Comparison of ENCODE assay signal across 22 mouse cellular contexts in genomic region chr14:103723314-103723713, GRCm38 (mm10).
DNase-seq lines count a peak whose midpoint lies in the region; ATAC-seq and TF ChIP-seq lines count a peak whose summit lies in the region.
"Had no signal": no experiment of that assay in that cellular context is flagged by ENCODE, and none has a peak within 500 bp of the region (broad histone marks: within the 10 kb centered on the region; RNA-seq: fewer than 3 reads in every experiment).

No protein-coding gene starts in this region.

- no peak for ATAC-seq in hindbrain, embryonic 16.5 days
- ATAC-seq in midbrain, embryonic 16.5 days, result no peak
- no peak for ATAC-seq in midbrain, embryonic 11.5 days (ENCODE audit: low FRiP score)
- ATAC-seq in midbrain, postnatal 0 days (ENCODE audit: low FRiP score), result no peak
- ATAC-seq: activated CD4-positive, CD25-positive, alpha-beta regulatory T cell, adult 4 months; CD4-positive, CD25-positive, alpha-beta regulatory T cell, adult 4 months; Patski had no signal

- H3K27ac ChIP-seq in hindbrain, embryonic 10.5 days, result peak overlapping the region; percentile 35
- H3K27ac ChIP-seq in hindbrain, embryonic 16.5 days (ENCODE audit: low read depth, low read length), result no peak overlapping the region
- H3K27ac ChIP-seq in midbrain, embryonic 10.5 days (replicated peaks), result peak overlapping the region; percentile 46; the same call in 1 of the 2 replicates
- H3K27ac ChIP-seq in midbrain, embryonic 16.5 days (ENCODE audit: low read length), result no peak overlapping the region
- H3K27ac ChIP-seq in midbrain, embryonic 11.5 days (ENCODE audit: low read depth, low read length), result no peak overlapping the region
- no peak overlapping the region for H3K27ac ChIP-seq in midbrain, postnatal 0 days (ENCODE audit: low read depth, low read length)

- 72% methylated on average over 9 of the region's 9 CpGs for WGBS in hindbrain, embryonic 10.5 days
- WGBS in hindbrain, embryonic 16.5 days, result 59% methylated on average over 9 of the region's 9 CpGs
- WGBS in midbrain, embryonic 10.5 days, result 77% methylated on average over 9 of the region's 9 CpGs
- WGBS in midbrain, embryonic 16.5 days, result 62% methylated on average over 9 of the region's 9 CpGs
- WGBS in midbrain, embryonic 11.5 days, result 65% methylated on average over 9 of the region's 9 CpGs
- 64% methylated on average over 9 of the region's 9 CpGs for WGBS in midbrain, postnatal 0 days

- H3K4me3 ChIP-seq in hindbrain, embryonic 10.5 days, result no peak overlapping the region
- H3K4me3 ChIP-seq in hindbrain, embryonic 16.5 days (ENCODE audit: low read length), result no peak overlapping the region
- H3K4me3 ChIP-seq in midbrain, embryonic 10.5 days, result no peak overlapping the region
- no peak overlapping the region for H3K4me3 ChIP-seq in midbrain, embryonic 16.5 days (ENCODE audit: low read depth, low read length)
- no peak overlapping the region for H3K4me3 ChIP-seq in midbrain, embryonic 11.5 days (ENCODE audit: low read depth, low read length)
- H3K4me3 ChIP-seq in midbrain, postnatal 0 days (ENCODE audit: low read depth, low read length), result no peak overlapping the region

- no peaks in the 10 kb centered on the region for H3K36me3 ChIP-seq in hindbrain, embryonic 10.5 days
- no peaks in the 10 kb centered on the region for H3K36me3 ChIP-seq in hindbrain, embryonic 16.5 days (ENCODE audit: control insufficient read depth, insufficient read depth, low read length)
- no peaks in the 10 kb centered on the region for H3K36me3 ChIP-seq in midbrain, embryonic 10.5 days
- no peaks in the 10 kb centered on the region for H3K36me3 ChIP-seq in midbrain, embryonic 16.5 days (ENCODE audit: control insufficient read depth, insufficient read depth, low read length)
- H3K36me3 ChIP-seq in midbrain, embryonic 11.5 days (ENCODE audit: control insufficient read depth, insufficient read depth, low read length), result no peaks in the 10 kb centered on the region
- H3K36me3 ChIP-seq in midbrain, postnatal 0 days (ENCODE audit: insufficient read depth, low read length), result no peaks in the 10 kb centered on the region
- H3K36me3 ChIP-seq: G1E had no signal

- TF ChIP-seq CTCF in midbrain, postnatal 0 days (IDR thresholded peaks at IDR 0.05), result no peak

- intact Hi-C loops in heart, postnatal 10 days (cut with DNase I), result loop anchor here (5.0 to 10.0 kb wide), 2 partner anchors 64 to 231 kb away; no protein-coding TSS in a partner anchor

- no peak overlapping the region for H3K4me2 ChIP-seq in hindbrain, embryonic 16.5 days (ENCODE audit: low read length)
- H3K4me2 ChIP-seq in midbrain, embryonic 16.5 days (ENCODE audit: low read length), result no peak overlapping the region
- no peak overlapping the region for H3K4me2 ChIP-seq in midbrain, embryonic 11.5 days
- no peak overlapping the region for H3K4me2 ChIP-seq in midbrain, postnatal 0 days (ENCODE audit: low read depth, low read length, poor library complexity, severe bottlenecking)

- no peaks in the 10 kb centered on the region for H3K27me3 ChIP-seq in hindbrain, embryonic 10.5 days (ENCODE audit: insufficient read depth, poor library complexity, severe bottlenecking)
- H3K27me3 ChIP-seq in hindbrain, embryonic 16.5 days (replicated peaks; ENCODE audit: control insufficient read depth, insufficient read depth, low read length), result no peaks in the 10 kb centered on the region
- no peaks in the 10 kb centered on the region for H3K27me3 ChIP-seq in midbrain, embryonic 10.5 days (ENCODE audit: low read depth, poor library complexity, severe bottlenecking)
- H3K27me3 ChIP-seq in midbrain, embryonic 16.5 days (ENCODE audit: control insufficient read depth, insufficient read depth, low read depth, low read length), result no peaks in the 10 kb centered on the region
- no peaks in the 10 kb centered on the region for H3K27me3 ChIP-seq in midbrain, embryonic 11.5 days (ENCODE audit: control insufficient read depth, insufficient read depth, low read length)
- H3K27me3 ChIP-seq in midbrain, postnatal 0 days (ENCODE audit: insufficient read depth, low read length), result no peaks in the 10 kb centered on the region
- H3K27me3 ChIP-seq: CH12.LX had no signal

- peaks cover 23% of the 10 kb centered on the region for H3K4me1 ChIP-seq in hindbrain, embryonic 10.5 days (replicated peaks)
- peaks cover 6% of the 10 kb centered on the region for H3K4me1 ChIP-seq in hindbrain, embryonic 16.5 days (ENCODE audit: control insufficient read depth, insufficient read depth, low read depth, low read length)
- peaks cover 26% of the 10 kb centered on the region for H3K4me1 ChIP-seq in midbrain, embryonic 10.5 days
- peaks cover 7% of the 10 kb centered on the region for H3K4me1 ChIP-seq in midbrain, embryonic 16.5 days (ENCODE audit: control insufficient read depth, insufficient read depth, low read length)
- H3K4me1 ChIP-seq in midbrain, embryonic 11.5 days (ENCODE audit: control insufficient read depth, insufficient read depth, low read length), result peaks cover 8% of the 10 kb centered on the region
- no peaks in the 10 kb centered on the region; the same call in 1 of the 2 replicates for H3K4me1 ChIP-seq in midbrain, postnatal 0 days (ENCODE audit: insufficient read depth, low read length)

- no peak overlapping the region for H3K9ac ChIP-seq in hindbrain, embryonic 16.5 days (ENCODE audit: low read depth, low read length)
- no peak overlapping the region for H3K9ac ChIP-seq in midbrain, embryonic 16.5 days (ENCODE audit: low read depth, low read length)
- no peak overlapping the region for H3K9ac ChIP-seq in midbrain, embryonic 11.5 days (ENCODE audit: low read length)
- no peak overlapping the region for H3K9ac ChIP-seq in midbrain, postnatal 0 days (replicated peaks; ENCODE audit: low read length, poor library complexity, severe bottlenecking)

- H3K9me3 ChIP-seq in hindbrain, embryonic 10.5 days, result no peaks in the 10 kb centered on the region
- no peaks in the 10 kb centered on the region for H3K9me3 ChIP-seq in hindbrain, embryonic 16.5 days (ENCODE audit: control insufficient read depth, low read length)
- H3K9me3 ChIP-seq in midbrain, embryonic 10.5 days (replicated peaks), result no peaks in the 10 kb centered on the region; the same call in 1 of the 2 replicates
- H3K9me3 ChIP-seq in midbrain, embryonic 16.5 days (replicated peaks; ENCODE audit: control insufficient read depth, low read length, poor library complexity, severe bottlenecking), result no peaks in the 10 kb centered on the region
- peaks cover 4% of the 10 kb centered on the region; the same call in 1 of the 2 replicates for H3K9me3 ChIP-seq in midbrain, embryonic 11.5 days (ENCODE audit: control insufficient read depth, low read length)
- no peaks in the 10 kb centered on the region for H3K9me3 ChIP-seq in midbrain, postnatal 0 days (ENCODE audit: low read length)

- peak; percentile 55 for DNase-seq in heart, adult 11 months
- no peak for DNase-seq in heart, postnatal 10 days
- DNase-seq in hindbrain, embryonic 10.5 days (ENCODE audit: low spot score), result no peak
- no peak for DNase-seq in midbrain, embryonic 10.5 days (ENCODE audit: low spot score)
- peak; percentile 57 for DNase-seq in midbrain, embryonic 11.5 days (ENCODE audit: low spot score, missing footprints)
- no peak for DNase-seq in midbrain, postnatal 0 days (ENCODE audit: low spot score)
- DNase-seq: adrenal gland, adult 2 months; adrenal gland, adult 8-10 months; adrenal gland, postnatal 10 days; adrenal gland, postnatal 14 days; adrenal gland, postnatal 25 days; adrenal gland, postnatal 36 days; B cell, adult 2 months; cerebellum, adult 11 months; cerebellum, adult 11-12 months had no signal

Comparison
In these comparisons a context has a peak if more than half of its experiments do, and no peak if none do; other contexts are left out.
1. DNase-seq: peak in heart, adult 11 months (single experiment) and midbrain, embryonic 11.5 days (single experiment); none in heart, postnatal 10 days (0 of 2), hindbrain, embryonic 10.5 days (single experiment), midbrain, embryonic 10.5 days (single experiment) and midbrain, postnatal 0 days (single experiment).
2. H3K27ac ChIP-seq: peak in hindbrain, embryonic 10.5 days (single experiment) and midbrain, embryonic 10.5 days (single experiment); none in hindbrain, embryonic 16.5 days (single experiment), midbrain, embryonic 16.5 days (single experiment), midbrain, embryonic 11.5 days (single experiment) and midbrain, postnatal 0 days (single experiment).